Mouse (Mus musculus) testis, postnatal 10 days (tissue): ENCODE results near the gene Tusc2.
A peak's percentile ranks its signal among the peaks of the same experiment; 100 is the strongest.
"Not testable (repeated sequence)": the region's sequence is repeated elsewhere in the genome, so short reads cannot be mapped to it uniquely, and the experiment has no call there.

Experiments
- DNase-seq: peaks from one replicate; pipeline ENCODE4 v3.0.0; 2021; ENCODE audit warnings: low spot score

Gene Tusc2

GRCm38 (mm10) chr9:107568331-107569261 lies 5.5 kb downstream of the Tusc2 start:
- peak; percentile 87 for DNase-seq

- DNase-seq, result no peak
Measured at GRCm38 (mm10) chr9:107569270-107569669, 6.2 kb downstream of the Tusc2 start.

- no peak for DNase-seq
Measured at GRCm38 (mm10) chr9:107570016-107570415, 7.0 kb downstream of the Tusc2 start.

GRCm38 (mm10) chr9:107570845-107571244 lies 7.8 kb downstream of the Tusc2 start:
- DNase-seq, result no peak

- no peak for DNase-seq
Measured at GRCm38 (mm10) chr9:107571534-107572326, 8.7 kb downstream of the Tusc2 start.

GRCm38 (mm10) chr9:107572327-107572662 lies 9.2 kb downstream of the Tusc2 start:
- no peak for DNase-seq

GRCm38 (mm10) chr9:107573774-107574173 lies 10.7 kb downstream of the Tusc2 start:
- not testable (repeated sequence) for DNase-seq

GRCm38 (mm10) chr9:107575579-107576356 lies 12.7 kb downstream of the Tusc2 start:
- DNase-seq, result no peak

GRCm38 (mm10) chr9:107576357-107577107 lies 13.5 kb downstream of the Tusc2 start, which contains the start of gene Hyal1:
Gene Hyal1, plus strand, starts transcription at chr9:107576927.
- peak; percentile 90 for DNase-seq

GRCm38 (mm10) chr9:107577871-107578270 lies 14.8 kb downstream of the Tusc2 start:
- DNase-seq, result no peak

GRCm38 (mm10) chr9:107578587-107578986 lies 15.5 kb downstream of the Tusc2 start, which contains the start of gene Naa80:
Gene Naa80, plus strand, starts transcription at chr9:107578887.
- no peak for DNase-seq

- no peak for DNase-seq
Measured at GRCm38 (mm10) chr9:107579023-107579900, 16.2 kb downstream of the Tusc2 start.

GRCm38 (mm10) chr9:107580501-107581317 lies 17.7 kb downstream of the Tusc2 start, which contains the start of gene Hyal3:
Gene Hyal3, plus strand, starts transcription at chr9:107580818.
- peak; percentile 90 for DNase-seq

- DNase-seq, result no peak
Measured at GRCm38 (mm10) chr9:107581584-107581983, 18.5 kb downstream of the Tusc2 start.

GRCm38 (mm10) chr9:107582509-107583062 lies 19.5 kb downstream of the Tusc2 start:
- DNase-seq, result no peak

- no peak for DNase-seq
Measured at GRCm38 (mm10) chr9:107583174-107583573, 20.1 kb downstream of the Tusc2 start.

GRCm38 (mm10) chr9:107586504-107586903 lies 23.4 kb downstream of the Tusc2 start:
- DNase-seq, result no peak

GRCm38 (mm10) chr9:107586974-107587832 lies 24.1 kb downstream of the Tusc2 start, which contains the start of gene Ifrd2:
Gene Ifrd2, plus strand, starts transcription at chr9:107587642.
- DNase-seq, result peak; percentile 95
